Mouse (Mus musculus): ENCODE data around the gene Btbd35f8. TPM values are rescaled to one million over a fixed set of nuclear protein-coding genes. Genes with fewer than 3 reads are reported as not detected.
"Not testable (repeated sequence)": the region's sequence is repeated elsewhere in the genome, so short reads cannot be mapped to it uniquely, and the experiment has no call there.

The Btbd35f8 gene
- not detected in 2 replicates for total RNA-seq (2017)

- not testable (repeated sequence) for ATAC-seq (ENCODE audit: extremely low read depth, insufficient number of reproducible peaks, low FRiP score, poor library complexity, severe bottlenecking)
These were observed at the start of gene Btbd35f8 for GRCm38 (mm10) chrX:34450224-34450623. Btbd35f8 (plus strand) TSS chrX:34450524.

Other genes with a start within 250 kb of the Btbd35f8 start
- not detected in 2 replicates for gene Spin2g, start 211.8 kb upstream of the Btbd35f8 start, total RNA-seq (2017)